Mouse (Mus musculus) CH12F3 (cell line): ENCODE measurements around the gene Kank1.

ENCODE experiments used
- in situ Hi-C: fragments of 300-500 bp; cut with MboI; formaldehyde crosslinking; loops from 2 replicates; pipeline ENCODE4 v1.14.3; 2020; ENCODE audit warnings: low sequenced_read_pairs

Gene Kank1

DNA sequence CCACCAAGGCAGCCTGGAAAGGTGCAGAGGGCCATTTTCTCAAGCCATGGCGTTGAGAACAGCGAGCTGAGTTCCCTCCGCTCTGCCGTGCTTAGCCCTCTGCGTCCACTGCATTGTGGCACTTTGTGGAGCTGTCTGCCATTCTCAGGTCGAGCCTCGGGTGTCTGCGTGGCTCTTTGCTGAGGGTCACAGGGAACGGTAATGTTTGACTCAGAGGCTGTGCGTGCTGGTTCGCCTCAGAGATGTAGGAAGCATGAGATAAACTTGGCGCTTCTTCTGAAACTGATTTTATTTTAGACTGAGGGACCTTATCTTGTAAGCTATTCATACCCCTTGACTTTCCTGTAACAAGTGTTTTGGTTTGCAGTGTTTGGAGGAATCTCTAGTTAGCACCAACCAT is 72.0 kb downstream of the Kank1 start:
- in situ Hi-C loops: no loop called here

DNA sequence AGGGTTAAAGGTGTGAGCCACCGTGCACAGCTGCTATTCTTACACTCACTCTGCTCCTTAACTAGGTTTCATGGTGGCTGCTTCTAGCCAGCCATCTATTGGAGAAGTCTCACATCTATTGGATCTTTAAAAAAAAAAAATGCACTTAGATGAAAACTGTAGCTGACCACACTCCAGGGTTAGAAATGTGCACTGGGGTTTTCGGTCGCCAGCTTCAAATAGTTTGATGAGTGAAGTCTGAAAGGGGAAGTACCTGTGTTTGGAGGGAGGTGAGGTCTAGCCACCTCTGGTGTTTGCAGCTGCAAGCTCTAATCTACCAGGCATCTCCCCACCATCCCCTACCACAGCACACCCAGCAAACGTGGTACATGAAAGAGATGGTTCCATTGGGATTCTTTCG is 74.2 kb downstream of the Kank1 start:
- in situ Hi-C loops: no loop called here

DNA sequence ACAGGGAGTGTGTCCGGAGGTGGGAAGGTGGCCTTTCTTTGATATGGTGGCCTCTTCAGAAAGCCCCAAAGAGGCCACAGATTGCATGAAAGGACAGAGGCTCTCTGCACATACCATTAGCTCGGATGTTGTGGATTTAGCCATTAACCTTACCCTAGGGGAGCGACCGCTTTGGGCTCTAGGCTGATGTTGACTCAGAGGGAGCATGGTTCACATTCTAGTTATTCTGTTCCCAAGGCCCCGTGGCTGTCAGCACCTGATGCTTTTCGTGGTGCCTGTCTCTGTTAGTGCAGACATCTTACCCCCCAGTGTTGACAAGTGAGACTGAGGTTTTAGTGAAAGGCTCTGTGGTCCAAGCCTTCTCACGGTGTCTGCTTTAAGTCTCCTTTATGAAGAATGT is 74.9 kb downstream of the Kank1 start:
- in situ Hi-C loops: no loop called here

DNA sequence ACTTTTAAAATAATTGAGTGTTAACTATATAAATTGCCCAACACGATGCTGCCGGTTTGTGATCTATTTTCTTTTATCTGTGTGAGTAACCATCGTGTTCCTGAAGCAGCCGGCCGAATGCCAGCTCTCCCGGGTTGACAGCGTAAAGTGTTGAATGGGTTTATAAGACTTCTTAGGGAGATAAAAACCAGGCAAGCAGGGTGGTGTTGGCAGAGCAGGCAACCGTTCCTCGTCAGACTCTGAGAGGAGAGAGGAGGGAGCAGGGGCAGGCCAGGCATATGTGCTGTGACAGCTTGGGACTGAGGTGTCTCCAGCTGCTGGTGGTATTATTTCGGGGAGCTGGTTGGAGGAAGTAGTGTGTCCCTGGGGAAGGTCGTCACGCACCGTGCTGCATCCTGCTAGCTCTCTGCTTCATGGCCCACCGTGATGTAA is 78.7 kb downstream of the Kank1 start:
- in situ Hi-C loops: no loop called here

DNA sequence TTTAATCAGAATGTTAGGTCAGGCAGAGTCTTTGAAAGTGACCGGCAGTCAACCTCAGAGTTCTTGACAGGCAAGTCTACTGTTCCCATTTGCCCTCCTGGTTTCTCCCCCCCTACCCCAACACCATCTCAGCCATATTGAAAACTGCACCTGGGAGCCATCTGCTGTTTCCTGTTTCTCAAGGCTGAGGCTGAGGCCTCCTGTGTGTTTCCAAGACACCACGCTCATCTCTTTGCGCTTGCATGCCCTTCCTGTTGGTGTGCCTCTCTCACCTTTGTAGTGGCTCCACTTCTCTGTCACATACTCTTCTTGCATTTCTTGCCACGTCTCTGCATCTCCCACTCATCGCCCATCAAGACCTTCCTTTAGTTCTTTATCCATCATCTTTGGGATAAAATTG is 79.2 kb downstream of the Kank1 start:
- in situ Hi-C loops: no loop called here

DNA sequence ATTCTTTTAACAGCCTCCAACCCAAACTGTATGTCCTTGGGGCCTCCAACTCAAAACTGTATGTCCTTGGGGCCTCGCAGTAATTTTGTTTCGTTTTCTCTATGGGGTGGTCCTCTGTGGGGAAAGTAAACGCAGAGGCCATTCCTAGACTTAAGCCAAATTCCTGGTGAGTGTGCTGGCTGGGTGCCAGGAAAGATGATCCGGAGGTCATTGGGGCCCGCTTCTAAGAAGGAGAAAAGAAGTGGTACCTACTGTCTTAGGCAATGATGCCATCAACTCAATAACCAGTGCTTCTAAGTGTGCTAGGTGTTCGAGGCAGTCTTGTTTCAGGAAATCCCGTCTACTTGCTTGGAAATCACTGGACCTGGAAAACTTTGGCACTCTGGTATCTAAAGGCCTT is 87.5 kb downstream of the Kank1 start:
- in situ Hi-C loops: no loop called here

DNA sequence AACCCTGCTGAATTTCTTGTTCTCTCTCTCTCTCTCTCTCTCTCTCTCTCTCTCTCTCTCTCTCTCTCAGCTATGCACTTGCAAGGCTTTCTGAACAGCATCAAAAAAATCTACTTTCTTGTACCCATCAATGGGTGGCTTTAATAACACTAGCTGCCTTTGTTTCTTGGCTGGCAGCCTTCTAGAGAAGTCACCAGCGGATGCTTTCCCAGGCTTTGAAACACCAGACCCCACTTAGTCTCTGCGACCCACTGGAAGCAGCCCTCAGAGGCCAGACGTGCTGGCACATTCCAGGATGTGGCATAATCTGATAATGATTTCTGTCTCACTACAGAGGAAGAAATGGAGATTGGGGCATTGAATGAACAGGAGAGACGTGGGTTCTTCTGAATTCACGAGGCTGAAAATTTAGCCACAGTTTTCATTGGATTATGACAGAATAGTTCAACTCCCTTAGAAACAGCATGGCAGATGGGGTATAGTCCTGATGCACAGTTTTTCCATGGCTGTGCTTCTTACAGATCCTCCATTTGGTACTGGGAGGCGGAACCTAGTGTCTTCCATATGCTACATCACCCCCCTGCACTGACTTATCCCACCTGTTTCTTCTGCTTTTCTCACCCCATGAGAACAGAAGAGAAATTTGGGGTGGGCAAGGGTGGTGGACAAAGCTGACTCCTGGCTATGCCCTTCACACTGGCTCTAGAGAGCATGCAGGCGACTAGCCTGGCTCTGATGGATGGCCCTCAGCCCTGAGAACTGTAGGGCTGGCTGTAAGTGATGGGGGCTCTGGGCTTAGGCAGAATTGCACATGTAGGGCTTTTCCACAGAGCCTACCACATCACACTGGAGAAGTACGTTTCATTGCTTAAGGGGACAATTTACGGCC is 88.6 kb downstream of the Kank1 start:
- in situ Hi-C loops: loop anchor here (25.0 kb wide), 1 partner anchor 312 kb away; no protein-coding TSS in a partner anchor

DNA sequence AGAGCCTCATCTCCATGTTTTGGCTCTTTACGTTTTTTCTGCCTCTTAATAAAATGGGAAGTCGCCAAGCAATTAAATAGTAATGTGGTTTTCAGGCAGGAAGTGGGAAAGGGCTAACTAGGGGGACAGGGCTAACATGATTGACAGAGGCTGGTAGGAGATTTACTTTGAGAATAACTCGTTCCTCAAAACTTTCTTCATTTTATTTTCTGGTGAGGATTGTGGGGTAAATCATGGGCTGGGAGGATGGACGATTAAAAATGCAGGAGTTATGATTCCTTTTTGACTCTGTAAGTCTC is 89.2 kb downstream of the Kank1 start:
- in situ Hi-C loops: loop anchor here (25.0 kb wide), 1 partner anchor 311 kb away; no protein-coding TSS in a partner anchor

DNA sequence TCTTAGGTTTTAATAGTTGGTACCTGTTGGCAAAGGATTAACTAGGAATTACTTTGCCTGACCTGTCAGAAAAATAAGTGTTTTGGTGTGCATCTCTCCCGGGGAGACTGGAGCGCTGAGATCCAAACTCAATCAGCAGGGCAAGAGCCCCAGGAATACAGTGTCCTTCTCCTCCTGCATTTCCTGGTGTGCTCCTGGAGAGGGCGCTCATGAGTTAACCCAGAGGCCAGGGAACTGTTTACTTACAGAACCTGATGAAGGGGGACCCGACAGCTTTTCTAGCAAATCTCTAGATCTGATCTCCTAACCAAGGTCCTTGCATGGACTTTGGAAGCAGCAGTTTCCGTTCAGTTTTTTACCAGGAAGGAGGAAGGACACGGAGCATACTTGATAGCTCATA is 90.9 kb downstream of the Kank1 start:
- in situ Hi-C loops: loop anchor here (25.0 kb wide), 1 partner anchor 310 kb away; no protein-coding TSS in a partner anchor

DNA sequence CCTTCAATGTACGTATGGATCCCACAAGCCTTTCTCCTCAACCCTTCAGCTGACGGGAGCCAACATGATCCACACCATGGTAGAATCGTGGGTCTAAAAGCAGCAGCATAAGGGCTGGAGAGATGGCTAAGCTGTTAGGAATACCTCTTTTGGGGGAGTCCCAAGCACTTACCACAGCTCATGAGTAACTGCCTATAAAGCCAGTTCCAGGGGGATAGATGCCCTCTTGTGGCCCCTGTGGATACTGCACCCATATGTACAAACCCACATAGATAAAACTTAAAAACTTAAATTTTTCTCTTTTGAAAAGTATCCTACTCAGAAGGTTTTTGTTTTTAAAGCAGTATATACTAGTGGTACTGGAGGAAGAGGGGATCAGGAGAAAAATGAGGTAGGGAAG is 97.6 kb downstream of the Kank1 start:
- in situ Hi-C loops: loop anchor here (10.0 to 25.0 kb wide), 2 partner anchors 303 to 380 kb away; no protein-coding TSS in a partner anchor

DNA sequence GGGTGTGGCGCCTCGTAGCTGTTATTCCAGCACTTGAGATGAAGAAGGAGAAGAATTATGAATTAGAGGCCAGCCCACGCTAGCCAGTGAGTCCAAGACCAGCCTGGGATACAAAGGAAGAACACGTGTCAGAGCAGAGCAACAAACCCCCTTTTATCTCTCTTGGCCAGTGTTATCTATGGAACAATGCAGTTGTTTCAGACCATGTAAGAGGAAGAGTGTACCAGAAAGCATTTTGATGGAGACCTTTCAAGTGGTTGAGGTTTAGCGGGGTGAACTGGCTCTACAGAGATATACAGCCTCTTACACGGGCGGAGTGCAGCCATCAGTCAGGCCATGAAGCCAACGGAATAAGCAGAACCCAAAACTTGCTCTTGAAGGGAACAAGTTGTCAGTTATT is 100.0 kb downstream of the Kank1 start:
- in situ Hi-C loops: loop anchor here (10.0 to 25.0 kb wide), 2 partner anchors 301 to 382 kb away; no protein-coding TSS in a partner anchor

DNA sequence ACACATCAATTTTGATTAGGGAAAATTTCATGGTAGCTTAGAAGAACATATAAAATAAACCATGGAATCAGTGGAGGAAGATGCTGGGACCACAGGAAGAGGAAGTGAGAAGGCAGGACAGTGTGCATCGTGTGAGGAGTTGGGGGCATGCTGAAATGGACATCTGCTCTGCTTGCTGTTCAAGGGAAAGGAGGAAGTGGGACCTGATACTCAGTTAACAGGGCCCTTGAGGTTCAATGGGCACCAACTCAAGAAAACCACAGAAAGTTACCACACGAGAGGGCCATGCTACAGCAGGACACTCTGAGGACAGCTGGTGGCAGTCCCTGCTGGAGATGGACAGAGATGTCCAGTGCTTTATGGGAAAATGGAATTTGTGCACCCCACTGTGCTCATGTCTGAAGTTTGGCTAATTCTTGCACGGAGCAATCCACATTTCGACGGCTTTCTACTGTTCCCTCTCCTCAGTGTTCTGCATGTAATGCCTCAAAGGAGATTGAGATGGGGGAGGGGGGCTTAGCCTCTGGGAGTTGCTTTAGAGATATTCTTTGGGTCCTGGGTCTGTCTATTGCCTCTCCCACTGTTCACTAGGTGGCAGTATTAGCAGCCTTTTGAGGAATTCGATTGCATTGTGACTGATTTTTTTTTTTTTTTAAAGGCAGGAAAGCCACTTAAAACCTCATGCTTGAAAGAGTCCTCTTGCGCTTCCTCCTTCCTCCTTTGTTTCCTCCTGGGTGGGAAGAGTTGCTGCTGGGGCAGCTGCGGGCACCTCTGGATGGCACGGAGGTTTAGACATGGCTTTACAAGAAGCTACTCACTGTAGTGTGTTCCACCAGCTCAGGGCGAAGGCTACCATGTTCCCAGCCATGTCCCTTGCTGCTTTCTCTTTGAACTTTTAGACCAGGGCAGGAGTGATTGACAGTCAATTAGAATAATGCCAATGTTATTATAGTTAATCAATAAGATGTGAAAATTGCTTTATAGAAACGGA is 104.2 kb downstream of the Kank1 start:
- in situ Hi-C loops: loop anchor here (25.0 kb wide), 1 partner anchor 296 kb away; no protein-coding TSS in a partner anchor

DNA sequence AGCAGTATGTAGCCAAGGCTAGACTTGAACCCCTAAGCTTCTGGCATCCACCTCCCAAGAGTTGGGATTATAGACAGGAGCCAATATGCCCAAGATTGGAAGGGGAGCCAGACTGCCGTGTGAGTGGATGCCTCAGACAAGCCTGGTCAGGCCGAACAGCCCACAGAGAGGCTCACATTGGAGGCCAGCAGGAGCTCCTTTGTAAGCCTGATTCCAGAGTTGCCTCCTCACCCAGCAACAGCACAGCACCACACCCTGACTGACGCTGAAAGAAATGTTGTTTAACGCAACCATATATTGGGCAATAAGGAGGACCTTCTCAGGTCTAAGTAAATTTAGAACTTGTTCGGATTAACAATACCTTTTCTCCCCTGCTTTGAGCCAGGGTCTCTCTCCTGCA is 105.3 kb downstream of the Kank1 start:
- in situ Hi-C loops: loop anchor here (25.0 kb wide), 1 partner anchor 295 kb away; no protein-coding TSS in a partner anchor

DNA sequence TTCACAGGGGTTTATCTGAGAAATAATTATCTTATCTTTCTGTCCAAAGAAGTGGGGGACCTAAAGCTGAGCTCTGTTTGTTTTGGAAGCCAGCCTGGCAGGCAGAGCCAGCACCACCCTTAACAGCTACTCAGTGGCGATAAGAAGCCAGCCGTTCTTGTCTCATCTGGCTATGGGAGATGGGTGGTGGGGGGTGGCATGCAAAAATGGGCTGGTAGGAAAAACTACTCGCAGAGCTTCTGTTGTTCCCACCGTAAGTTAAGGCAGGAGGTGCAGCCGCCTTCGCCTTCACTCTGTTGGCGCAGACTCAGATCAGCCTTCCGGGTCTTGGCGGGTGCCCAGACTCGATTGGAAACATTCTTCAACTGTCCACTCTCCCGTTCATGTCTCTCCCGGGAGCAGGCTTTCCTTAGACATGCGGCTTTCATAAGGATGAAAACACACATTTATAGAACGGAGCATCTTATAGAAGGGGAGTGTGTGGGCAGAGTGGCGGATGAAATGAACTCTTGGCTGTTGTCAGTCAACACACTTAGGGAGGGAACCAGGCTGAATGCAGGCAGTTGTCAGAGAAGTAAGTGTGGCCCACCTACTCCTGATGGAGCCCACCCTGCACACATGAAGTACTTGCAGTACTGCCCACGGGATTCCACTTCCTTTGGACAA is 107.0 kb downstream of the Kank1 start:
- in situ Hi-C loops: loop anchor here (25.0 kb wide), 1 partner anchor 294 kb away; no protein-coding TSS in a partner anchor

DNA sequence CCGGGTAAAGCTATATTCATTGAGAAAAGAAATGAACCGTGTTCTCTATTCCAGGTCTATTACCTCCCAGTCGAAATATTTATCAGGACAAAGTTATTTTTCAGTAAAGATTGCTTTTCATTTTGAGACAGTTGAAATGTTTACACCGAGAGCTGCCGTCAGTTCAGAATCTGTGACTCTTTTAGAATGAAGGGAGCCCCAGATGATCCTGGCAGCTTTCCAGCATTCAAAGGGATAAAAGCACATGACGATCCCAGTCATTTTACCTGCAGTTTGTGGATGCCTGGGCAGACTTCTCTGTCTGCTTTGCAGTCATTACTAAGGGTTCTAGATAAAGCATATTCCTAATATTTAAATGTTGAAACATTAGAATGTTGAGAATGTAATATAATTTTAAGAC is 107.6 kb downstream of the Kank1 start:
- in situ Hi-C loops: loop anchor here (25.0 kb wide), 1 partner anchor 293 kb away; no protein-coding TSS in a partner anchor

DNA sequence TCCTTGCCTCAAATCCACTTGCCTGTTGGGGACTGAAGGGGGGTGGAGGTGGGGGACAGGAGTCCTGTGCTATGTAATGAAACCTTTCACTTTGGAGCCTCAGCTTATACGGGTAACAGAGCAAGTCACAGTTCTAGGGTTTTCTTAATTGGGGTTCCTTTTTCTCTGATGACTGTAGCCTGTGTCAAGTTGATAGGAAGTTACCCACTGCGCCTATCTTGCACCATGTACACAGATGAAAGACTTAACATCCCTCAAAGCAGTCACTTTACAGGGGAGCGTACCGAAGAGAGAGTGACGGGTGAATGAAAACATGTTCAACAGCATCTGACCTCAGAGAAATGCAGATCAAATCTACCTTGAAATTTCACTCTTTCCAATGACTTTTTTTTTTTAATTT is 109.2 kb downstream of the Kank1 start:
- in situ Hi-C loops: loop anchor here (25.0 kb wide), 1 partner anchor 291 kb away; no protein-coding TSS in a partner anchor

DNA sequence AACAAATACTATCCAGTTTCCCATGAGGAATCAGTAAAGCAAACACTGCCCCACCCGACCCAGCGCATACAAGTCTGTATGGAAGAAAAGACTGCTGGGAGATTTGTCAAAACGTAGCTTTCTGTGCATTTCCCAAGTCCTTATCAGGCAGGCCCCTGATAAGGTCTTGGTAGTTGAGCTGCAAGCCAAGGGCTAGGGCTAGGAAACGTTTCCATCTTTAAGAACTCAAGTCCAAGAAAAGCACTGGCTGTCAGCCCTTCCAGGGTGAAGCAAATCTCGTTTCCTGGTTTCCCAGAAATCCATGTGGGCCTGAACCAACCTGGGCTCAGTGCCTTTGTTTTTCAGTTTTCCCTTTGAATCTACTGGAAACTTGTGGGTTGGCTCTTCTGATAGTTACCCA is 110.7 kb downstream of the Kank1 start:
- in situ Hi-C loops: loop anchor here (25.0 kb wide), 1 partner anchor 290 kb away; no protein-coding TSS in a partner anchor

DNA sequence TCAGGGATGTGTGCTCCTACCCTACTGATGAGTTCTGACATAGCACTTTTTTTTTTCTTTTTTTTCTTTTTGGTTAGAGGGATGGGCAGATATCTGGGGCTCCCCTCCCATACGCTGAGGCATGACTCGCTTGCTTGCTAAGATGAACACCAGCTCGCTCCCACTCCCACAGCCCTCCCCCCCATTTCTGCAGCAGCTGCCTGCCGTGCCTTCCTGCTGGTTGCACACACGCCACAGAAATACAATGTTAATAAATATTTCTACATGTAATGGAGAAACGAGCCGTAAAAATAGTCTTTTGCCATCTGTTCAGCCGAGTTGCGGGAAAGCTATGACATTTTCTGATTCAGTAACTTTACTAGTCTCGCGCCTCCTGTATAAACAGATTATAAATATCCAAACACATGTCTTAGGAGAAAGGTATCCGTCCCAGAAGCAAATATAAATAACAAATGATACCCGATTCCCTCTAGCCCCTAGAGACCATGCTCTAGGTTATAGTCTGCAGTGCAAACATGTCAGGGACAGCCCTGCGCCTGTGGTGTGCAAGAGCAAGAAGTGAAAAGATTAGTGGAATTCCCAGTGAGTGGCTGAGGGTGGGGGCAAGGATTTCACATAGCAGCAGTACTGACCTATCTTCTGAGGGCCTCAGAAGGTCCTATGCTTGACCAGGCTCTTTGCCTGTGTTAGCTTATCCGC is 114.6 kb downstream of the Kank1 start:
- in situ Hi-C loops: no loop called here

DNA sequence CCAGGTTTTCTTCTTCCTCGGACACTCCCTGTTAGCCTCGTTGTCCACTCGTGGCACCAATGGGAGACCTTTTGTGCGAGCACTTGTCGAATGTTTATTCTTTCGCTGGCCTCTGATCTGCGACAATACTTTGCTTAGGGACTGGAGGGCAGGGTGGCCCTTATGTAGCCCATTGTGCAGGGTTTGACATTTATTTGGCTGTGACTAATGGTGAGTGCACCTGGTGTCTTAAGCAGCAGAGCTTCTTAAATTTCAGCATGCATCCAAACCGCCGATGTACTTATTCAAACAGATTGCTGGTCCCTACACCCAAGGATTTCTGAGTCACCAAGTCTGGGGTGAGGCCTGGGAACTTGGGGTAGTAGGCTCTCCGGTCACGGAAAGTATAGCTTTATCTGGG is 120.3 kb downstream of the Kank1 start:
- in situ Hi-C loops: no loop called here
